Mouse (Mus musculus) CH12.LX (cell line): ENCODE measurements around the gene Olfr520.

Source experiments
- CTCF ChIP-seq, 2 experiments: IDR thresholded peaks in 1 of 2; conservative IDR thresholded peaks in 1 of 2; 2 replicates each; pipeline ENCODE4 v1.5.1; 2011 to 2012; ENCODE audit warnings: low read depth in 2 of 2, low read length in 2 of 2, improper control_type of control experiment in 1 of 2, inconsistent platforms in 1 of 2, mild to moderate bottlenecking in 1 of 2, moderate library complexity in 1 of 2
- EP300 ChIP-seq: IDR thresholded peaks from 2 replicates; pipeline ENCODE4 v1.6.1; 2011; ENCODE audit warnings: low read length, improper control_type of control experiment
- MAFK ChIP-seq: IDR thresholded peaks from 2 replicates; pipeline ENCODE4 v1.6.1; 2011; ENCODE audit warnings: low read length, improper control_type of control experiment; ENCODE audit not compliant: insufficient replicate concordance
- RCOR1 ChIP-seq: conservative IDR thresholded peaks from 2 replicates; pipeline ENCODE4 v1.6.1; 2012; ENCODE audit warnings: low read depth, mild to moderate bottlenecking, inconsistent platforms, low read length, improper control_type of control experiment

DNA sequence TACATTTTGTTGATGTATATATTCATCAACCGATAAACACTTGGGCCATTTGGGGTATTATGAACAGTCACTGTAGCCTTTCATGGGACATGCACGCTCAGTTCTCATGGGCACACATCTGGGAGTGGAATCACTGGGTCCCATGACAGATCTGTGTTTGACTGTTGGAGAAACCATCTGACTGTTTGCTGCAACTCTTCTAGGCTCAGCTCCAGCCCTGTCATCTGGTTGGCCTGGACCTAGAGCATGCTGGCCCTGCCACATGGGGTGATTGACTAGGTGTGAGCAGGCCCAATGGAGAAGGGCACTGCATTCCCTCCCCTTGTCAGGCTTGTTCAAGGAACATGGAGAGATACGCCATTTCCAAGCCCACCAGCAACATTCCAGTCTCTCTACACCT lies 36.1 kb upstream of the Olfr520 start:
- no peak for TF ChIP-seq RCOR1
- TF ChIP-seq CTCF (conservative IDR thresholded peaks at IDR 0.05 in 1 of 2, IDR thresholded peaks at IDR 0.05 in 1 of 2; ENCODE audit: low read depth in 2 of 2, low read length in 2 of 2) = no peak
- TF ChIP-seq MAFK = no peak
- no peak for TF ChIP-seq EP300
